9 mouse cellular contexts compared by ENCODE assay signal in the genomic region with DNA sequence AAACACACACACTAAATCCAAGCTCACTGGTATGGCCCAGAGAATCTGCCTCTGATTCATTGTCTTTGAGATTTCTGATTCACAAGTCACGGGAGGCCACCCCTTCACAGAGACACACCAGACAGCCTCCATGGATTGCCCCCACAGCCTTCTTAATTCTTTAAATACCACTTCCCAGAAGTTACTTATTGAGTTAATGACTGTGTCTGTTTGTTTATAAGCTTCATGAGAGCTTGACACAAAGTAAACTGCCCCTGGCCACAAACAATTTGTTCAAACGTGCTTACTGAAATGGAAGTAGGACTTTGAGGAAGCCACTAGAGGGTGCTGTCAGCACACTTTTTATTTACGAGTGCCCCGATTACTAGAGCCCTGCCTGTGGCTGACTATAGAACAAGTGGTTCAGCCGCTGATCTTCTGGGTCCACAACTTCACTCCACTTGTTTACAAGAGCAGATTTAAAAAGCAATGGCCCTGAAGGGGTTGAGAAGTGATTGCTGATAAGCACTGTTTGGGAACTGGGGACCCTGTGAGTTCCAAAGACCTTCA.
DNase-seq lines count a peak whose midpoint lies in the region; ATAC-seq and TF ChIP-seq lines count a peak whose summit lies in the region.
"Had no signal": no experiment of that assay in that cellular context is flagged by ENCODE, and none has a peak within 500 bp of the region (broad histone marks: within the 10 kb centered on the region; RNA-seq: fewer than 3 reads in every experiment).

No protein-coding gene starts in this region.

- no peaks in the 10 kb centered on the region for H3K9me3 ChIP-seq in heart, embryonic 12.5 days (replicated peaks)

- no peak overlapping the region for H3K4me2 ChIP-seq in heart, embryonic 12.5 days

- H3K27me3 ChIP-seq in heart, embryonic 12.5 days (replicated peaks), result no peaks in the 10 kb centered on the region

- peak; percentile 78 to 80 for DNase-seq in B cell, adult 2 months
- DNase-seq in adipocyte (ENCODE audit: low spot score), result peak; percentile 69
- peak; percentile 85 for DNase-seq in embryo, embryonic 10 days (ENCODE audit: low spot score)
- DNase-seq in kidney, postnatal 36 days, result peak; percentile 81 to 84
- peak; percentile 49 for DNase-seq in lung, adult 2 months
- peak; percentile 20 for DNase-seq in ovary, postnatal 10 days (ENCODE audit: low spot score)
- peak; percentile 65 for DNase-seq in thymus, postnatal 0 days (ENCODE audit: low spot score)

- H3K36me3 ChIP-seq in heart, embryonic 12.5 days, result no peaks in the 10 kb centered on the region

- no peak for TF ChIP-seq POLR2A in lung, adult 2 months (IDR thresholded peaks at IDR 0.05; ENCODE audit: borderline replicate concordance, extremely low read depth, low read depth, low read length)

- no peaks in the 10 kb centered on the region for H3K4me1 ChIP-seq in heart, embryonic 12.5 days (replicated peaks)
- no peaks in the 10 kb centered on the region for H3K4me1 ChIP-seq in lung, adult 2 months (ENCODE audit: control insufficient read depth, insufficient read depth, low read length)

- no peak overlapping the region for H3K27ac ChIP-seq in heart, embryonic 12.5 days (ENCODE audit: poor library complexity, severe bottlenecking)

- 15% methylated on average over 5 of the region's 5 CpGs for WGBS in heart, embryonic 12.5 days
- WGBS in lung, adult 2 months, result 15% methylated on average over 5 of the region's 5 CpGs

- ATAC-seq in heart, embryonic 12.5 days (ENCODE audit: insufficient number of reproducible peaks, low FRiP score), result peak; percentile 42; the same call in 1 of the 2 replicates

- no peak overlapping the region for H3K4me3 ChIP-seq in heart, embryonic 12.5 days
- H3K4me3 ChIP-seq in lung, adult 2 months (replicated peaks; ENCODE audit: extremely low read depth, low read depth, low read length), result no peak overlapping the region
- H3K4me3 ChIP-seq: erythroblast, embryonic 14.5 days had no signal

- H3K9ac ChIP-seq in heart, embryonic 12.5 days, result no peak overlapping the region

- TF ChIP-seq CTCF in lung, adult 2 months (IDR thresholded peaks at IDR 0.05; ENCODE audit: insufficient read depth, low read length), result peak; percentile 34; the same call in 1 of the 2 replicates

Comparison
In these comparisons a context has a peak if more than half of its experiments do, and no peak if none do; other contexts are left out.
1. DNase-seq: peak in every context shown above with its lines; median percentile 85 in embryo, embryonic 10 days; 82 in kidney, postnatal 36 days; 79 in B cell, adult 2 months; 69 in adipocyte; 65 in thymus, postnatal 0 days; 49 in lung, adult 2 months; 20 in ovary, postnatal 10 days.